Mouse (Mus musculus): ENCODE data around the gene Cox8b.

GRCm38 (mm10) chr7:140877364-140877763, 22.9 kb downstream of the Cox8b start:
- TF ChIP-seq ZC3H11A (IDR thresholded peaks at IDR 0.05; ENCODE audit: borderline replicate concordance, low read depth, low read length): no peak
- TF ChIP-seq HCFC1 (IDR thresholded peaks at IDR 0.05; ENCODE audit: borderline replicate concordance, insufficient read depth, low read length): no peak

Data from ES-E14 (cell line).